Mouse (Mus musculus): Measurements from ENCODE around the gene Tfb2m.

Gene Tfb2m

GRCm38 (mm10) chr1:179545768-179546550, at the start of gene Tfb2m, which contains the start of gene Cnst:
TSS of gene Tfb2m (minus strand) at chr1:179546267.
TSS of gene Cnst (plus strand) at chr1:179546370.
- DNase-seq (ENCODE audit: low spot score in 2 of 2): peak; percentile 96 to 97

GRCm38 (mm10) chr1:179592972-179593371, 46.9 kb upstream of the Tfb2m start:
- DNase-seq (ENCODE audit: low spot score in 2 of 2): no peak

- DNase-seq (ENCODE audit: low spot score in 2 of 2): no peak
Observed at GRCm38 (mm10) chr1:179592143-179592542, 46.1 kb upstream of the Tfb2m start.

GRCm38 (mm10) chr1:179591639-179592038, 45.6 kb upstream of the Tfb2m start:
- DNase-seq (ENCODE audit: low spot score in 2 of 2): peak; percentile 29 to 37

- DNase-seq (ENCODE audit: low spot score in 2 of 2): no peak
Observed at GRCm38 (mm10) chr1:179588230-179588629, 42.2 kb upstream of the Tfb2m start.

GRCm38 (mm10) chr1:179586430-179587095, 40.5 kb upstream of the Tfb2m start:
- DNase-seq (ENCODE audit: low spot score in 2 of 2): no peak

GRCm38 (mm10) chr1:179585646-179586045, 39.6 kb upstream of the Tfb2m start:
- DNase-seq (ENCODE audit: low spot score in 2 of 2): no peak

GRCm38 (mm10) chr1:179584220-179584619, 38.2 kb upstream of the Tfb2m start:
- DNase-seq (ENCODE audit: low spot score in 2 of 2): no peak

GRCm38 (mm10) chr1:179583090-179583489, 37.0 kb upstream of the Tfb2m start:
- no peak for DNase-seq (ENCODE audit: low spot score in 2 of 2)

- DNase-seq (ENCODE audit: low spot score in 2 of 2): no peak
Observed at GRCm38 (mm10) chr1:179582021-179582433, 36.0 kb upstream of the Tfb2m start.

- DNase-seq (ENCODE audit: low spot score in 2 of 2): no peak
Observed at GRCm38 (mm10) chr1:179581422-179581821, 35.4 kb upstream of the Tfb2m start.

- DNase-seq (ENCODE audit: low spot score in 2 of 2): no peak
Observed at GRCm38 (mm10) chr1:179580200-179580599, 34.1 kb upstream of the Tfb2m start.

- DNase-seq (ENCODE audit: low spot score in 2 of 2): no peak
Observed at GRCm38 (mm10) chr1:179578625-179579024, 32.6 kb upstream of the Tfb2m start.

- no peak for DNase-seq (ENCODE audit: low spot score in 2 of 2)
Observed at GRCm38 (mm10) chr1:179573650-179574206, 27.7 kb upstream of the Tfb2m start.

- no peak for DNase-seq (ENCODE audit: low spot score in 2 of 2)
Observed at GRCm38 (mm10) chr1:179571686-179572085, 25.6 kb upstream of the Tfb2m start.

GRCm38 (mm10) chr1:179570482-179570881, 24.4 kb upstream of the Tfb2m start:
- DNase-seq (ENCODE audit: low spot score in 2 of 2): no peak

- no peak for DNase-seq (ENCODE audit: low spot score in 2 of 2)
Observed at GRCm38 (mm10) chr1:179568690-179569398, 22.8 kb upstream of the Tfb2m start.

- no peak for DNase-seq (ENCODE audit: low spot score in 2 of 2)
Observed at GRCm38 (mm10) chr1:179567558-179567957, 21.5 kb upstream of the Tfb2m start.

GRCm38 (mm10) chr1:179563926-179564325, 17.9 kb upstream of the Tfb2m start:
- DNase-seq (ENCODE audit: low spot score in 2 of 2): no peak

GRCm38 (mm10) chr1:179563211-179563610, 17.1 kb upstream of the Tfb2m start:
- no peak for DNase-seq (ENCODE audit: low spot score in 2 of 2)

GRCm38 (mm10) chr1:179560845-179561430, 14.9 kb upstream of the Tfb2m start:
- no peak for DNase-seq (ENCODE audit: low spot score in 2 of 2)
